Comparison of ENCODE assay signal across 13 mouse cellular contexts in genomic region chr9:83635997-83636396, GRCm38 (mm10).
DNase-seq lines count a peak whose midpoint lies in the region; ATAC-seq and TF ChIP-seq lines count a peak whose summit lies in the region.
"Had no signal": no experiment of that assay in that cellular context is flagged by ENCODE, and none has a peak within 500 bp of the region (broad histone marks: within the 10 kb centered on the region; RNA-seq: fewer than 3 reads in every experiment).

No protein-coding gene starts in this region.

- H3K4me3 ChIP-seq in heart, embryonic 11.5 days (ENCODE audit: low read depth, low read length), result no peak overlapping the region
- H3K4me3 ChIP-seq in heart, adult 2 months, result no peak overlapping the region
- no peak overlapping the region for H3K4me3 ChIP-seq in embryonic facial prominence, embryonic 12.5 days
- H3K4me3 ChIP-seq in limb, embryonic 10.5 days, result no peak overlapping the region
- no peak overlapping the region for H3K4me3 ChIP-seq in neural tube, embryonic 12.5 days
- H3K4me3 ChIP-seq: gastrocnemius, adult 2 months had no signal

- H3K27me3 ChIP-seq in heart, embryonic 11.5 days (ENCODE audit: control insufficient read depth, insufficient read depth, low read length), result no peaks in the 10 kb centered on the region
- no peaks in the 10 kb centered on the region for H3K27me3 ChIP-seq in heart, adult 2 months (ENCODE audit: control insufficient read depth, insufficient read depth, low read length)
- no peaks in the 10 kb centered on the region for H3K27me3 ChIP-seq in embryonic facial prominence, embryonic 12.5 days
- no peaks in the 10 kb centered on the region for H3K27me3 ChIP-seq in limb, embryonic 10.5 days (ENCODE audit: low read depth, poor library complexity, severe bottlenecking)
- H3K27me3 ChIP-seq in neural tube, embryonic 12.5 days (replicated peaks), result no peaks in the 10 kb centered on the region

- intact Hi-C loops in heart, adult 2 months (cut with DNase I), result no loop called here

- no peaks in the 10 kb centered on the region for H3K4me1 ChIP-seq in heart, embryonic 11.5 days (ENCODE audit: control insufficient read depth, insufficient read depth, low read length)
- no peaks in the 10 kb centered on the region for H3K4me1 ChIP-seq in heart, adult 2 months (ENCODE audit: control insufficient read depth, insufficient read depth, low read length)
- peaks cover 11% of the 10 kb centered on the region for H3K4me1 ChIP-seq in embryonic facial prominence, embryonic 12.5 days
- peaks cover 69% of the 10 kb centered on the region for H3K4me1 ChIP-seq in limb, embryonic 10.5 days
- H3K4me1 ChIP-seq in neural tube, embryonic 12.5 days, result peaks cover 6% of the 10 kb centered on the region; the same call in 1 of the 2 replicates

- no peaks in the 10 kb centered on the region for H3K9me3 ChIP-seq in heart, embryonic 11.5 days (replicated peaks; ENCODE audit: control insufficient read depth, low read length)
- no peaks in the 10 kb centered on the region for H3K9me3 ChIP-seq in embryonic facial prominence, embryonic 12.5 days
- no peaks in the 10 kb centered on the region for H3K9me3 ChIP-seq in limb, embryonic 10.5 days (replicated peaks)
- H3K9me3 ChIP-seq in neural tube, embryonic 12.5 days, result no peaks in the 10 kb centered on the region

- WGBS in heart, embryonic 11.5 days (ENCODE audit: insufficient replicate concordance), result 21% methylated on average over 7 of the region's 7 CpGs
- 43% methylated on average over 7 of the region's 7 CpGs for WGBS in heart, adult 2 months
- 4% methylated on average over 7 of the region's 7 CpGs for WGBS in embryonic facial prominence, embryonic 12.5 days
- 4% methylated on average over 7 of the region's 7 CpGs for WGBS in limb, embryonic 10.5 days
- WGBS in neural tube, embryonic 12.5 days, result 5% methylated on average over 7 of the region's 7 CpGs

- DNase-seq in heart, adult 2 months, result no peak
- peak; percentile 70 for DNase-seq in limb, embryonic 10.5 days (ENCODE audit: low spot score)
- DNase-seq in frontal cortex, postnatal 14 days (ENCODE audit: low spot score in 2 of 2), result no peak
- DNase-seq in ovary, adult 18-20 months (ENCODE audit: low spot score), result no peak
- no peak for DNase-seq in urinary bladder, adult 18-20 months (ENCODE audit: low spot score in 2 of 2)
- DNase-seq: cerebellum, postnatal 10 days; gastrocnemius, adult 2 months; heart, postnatal 4 days; liver had no signal

- no peaks in the 10 kb centered on the region for H3K36me3 ChIP-seq in heart, embryonic 11.5 days (ENCODE audit: control insufficient read depth, insufficient read depth, low read length)
- no peaks in the 10 kb centered on the region for H3K36me3 ChIP-seq in heart, adult 2 months (ENCODE audit: control insufficient read depth, insufficient read depth, low read length)
- H3K36me3 ChIP-seq in embryonic facial prominence, embryonic 12.5 days, result no peaks in the 10 kb centered on the region
- no peaks in the 10 kb centered on the region for H3K36me3 ChIP-seq in limb, embryonic 10.5 days
- H3K36me3 ChIP-seq in neural tube, embryonic 12.5 days, result no peaks in the 10 kb centered on the region

- H3K27ac ChIP-seq in heart, embryonic 11.5 days (ENCODE audit: low read depth, low read length), result no peak overlapping the region
- H3K27ac ChIP-seq in heart, adult 2 months, result no peak overlapping the region
- peak overlapping the region; percentile 46; the same call in 1 of the 2 replicates for H3K27ac ChIP-seq in embryonic facial prominence, embryonic 12.5 days
- H3K27ac ChIP-seq in limb, embryonic 10.5 days, result peak overlapping the region; percentile 81
- no peak overlapping the region for H3K27ac ChIP-seq in neural tube, embryonic 12.5 days
- H3K27ac ChIP-seq: gastrocnemius, adult 2 months; macrophage had no signal

- no peak for ATAC-seq in heart, embryonic 11.5 days (replicated peaks; ENCODE audit: insufficient number of reproducible peaks, low FRiP score, low TSS enrichment)
- ATAC-seq in embryonic facial prominence, embryonic 12.5 days (ENCODE audit: insufficient number of reproducible peaks, insufficient read depth, low FRiP score, low TSS enrichment), result peak; percentile 61; the same call in 1 of the 2 replicates
- ATAC-seq in neural tube, embryonic 12.5 days (ENCODE audit: low FRiP score, low read depth), result no peak

- TF ChIP-seq CTCF in heart, adult 2 months (IDR thresholded peaks at IDR 0.05), result no peak

- no peak for TF ChIP-seq EP300 in heart, adult 2 months (IDR thresholded peaks at IDR 0.05; ENCODE audit: insufficient read depth, low read depth, low read length)

- no peak overlapping the region for H3K9ac ChIP-seq in heart, embryonic 11.5 days (ENCODE audit: low read depth, low read length)
- H3K9ac ChIP-seq in heart, adult 2 months (ENCODE audit: low read depth, low read length), result no peak overlapping the region
- no peak overlapping the region for H3K9ac ChIP-seq in embryonic facial prominence, embryonic 12.5 days
- no peak overlapping the region for H3K9ac ChIP-seq in neural tube, embryonic 12.5 days

- no peaks in the 10 kb centered on the region for H3K79me2 ChIP-seq in heart, adult 2 months (replicated peaks; ENCODE audit: control insufficient read depth, insufficient read depth, low read length)

- H3K4me2 ChIP-seq in heart, embryonic 11.5 days, result 0 out of 2 replicates have a peak overlapping the region, but pooled peaks have one; percentile 2
- H3K4me2 ChIP-seq in embryonic facial prominence, embryonic 12.5 days (replicated peaks), result peak overlapping the region; percentile 28; the same call in 1 of the 2 replicates
- peak overlapping the region; percentile 36 for H3K4me2 ChIP-seq in neural tube, embryonic 12.5 days (replicated peaks)

- TF ChIP-seq POLR2A in heart, adult 2 months (IDR thresholded peaks at IDR 0.05; ENCODE audit: insufficient read depth, low read depth, low read length), result no peak

Comparison
In these comparisons a context has a peak if more than half of its experiments do, and no peak if none do; other contexts are left out.
1. H3K27ac ChIP-seq: peak in embryonic facial prominence, embryonic 12.5 days (single experiment) and limb, embryonic 10.5 days (single experiment); none in heart, embryonic 11.5 days (single experiment), heart, adult 2 months (single experiment) and neural tube, embryonic 12.5 days (single experiment).
2. Peak in every context shown above with its lines, with median percentiles within 50 percentile points of each other: H3K4me2 ChIP-seq.